19 mouse cellular contexts compared by ENCODE assay signal in genomic region chr10:117110271-117110670, GRCm38 (mm10). TPM values are rescaled to one million over a fixed set of nuclear protein-coding genes. Genes with fewer than 3 reads are reported as not detected.
DNase-seq lines count a peak whose midpoint lies in the region; ATAC-seq and TF ChIP-seq lines count a peak whose summit lies in the region.
"Had no signal": no experiment of that assay in that cellular context is flagged by ENCODE, and none has a peak within 500 bp of the region (broad histone marks: within the 10 kb centered on the region; RNA-seq: fewer than 3 reads in every experiment).

No protein-coding gene starts in this region.

- TF ChIP-seq CTCF in heart, postnatal 0 days (IDR thresholded peaks at IDR 0.05; ENCODE audit: low read depth), result no peak
- TF ChIP-seq CTCF in liver, embryonic 14.5 days (IDR thresholded peaks at IDR 0.05; ENCODE audit: low read depth), result no peak

- H3K4me3 ChIP-seq in heart, postnatal 0 days (ENCODE audit: low read depth, low read length), result no peak overlapping the region
- no peak overlapping the region for H3K4me3 ChIP-seq in liver, embryonic 14.5 days (ENCODE audit: insufficient read depth in 1 of 2, low read depth in 2 of 2, low read length in 2 of 2)
- H3K4me3 ChIP-seq: forebrain, embryonic 12.5 days; layer of hippocampus, adult 2 months; midbrain, embryonic 15.5 days had no signal

- H3K9me3 ChIP-seq in heart, postnatal 0 days (replicated peaks; ENCODE audit: control insufficient read depth, low read length), result no peaks in the 10 kb centered on the region
- no peaks in the 10 kb centered on the region for H3K9me3 ChIP-seq in liver, embryonic 14.5 days (ENCODE audit: control insufficient read depth, low read length)
- H3K9me3 ChIP-seq: forebrain, embryonic 12.5 days; midbrain, embryonic 15.5 days had no signal

- no peaks in the 10 kb centered on the region for H3K36me3 ChIP-seq in heart, postnatal 0 days (replicated peaks; ENCODE audit: control insufficient read depth, insufficient read depth, low read length)
- no peaks in the 10 kb centered on the region; the same call in 1 of the 2 replicates for H3K36me3 ChIP-seq in liver, embryonic 14.5 days (replicated peaks; ENCODE audit: control insufficient read depth, insufficient read depth, low read depth)
- H3K36me3 ChIP-seq: forebrain, embryonic 12.5 days; midbrain, embryonic 15.5 days had no signal

- H3K4me1 ChIP-seq in heart, postnatal 0 days (ENCODE audit: control insufficient read depth, insufficient read depth), result peaks cover 34% of the 10 kb centered on the region
- H3K4me1 ChIP-seq in liver, embryonic 14.5 days (replicated peaks; ENCODE audit: control insufficient read depth in 2 of 2, insufficient read depth in 2 of 2, low read length in 1 of 2), result peaks cover 79% of the 10 kb centered on the region in 2 experiments

- no peaks in the 10 kb centered on the region for H3K27me3 ChIP-seq in heart, postnatal 0 days (ENCODE audit: control insufficient read depth, insufficient read depth, low read length)
- no peaks in the 10 kb centered on the region for H3K27me3 ChIP-seq in liver, embryonic 14.5 days (ENCODE audit: control insufficient read depth, insufficient read depth, low read length)
- H3K27me3 ChIP-seq: forebrain, embryonic 12.5 days; midbrain, embryonic 15.5 days had no signal

- no peak for TF ChIP-seq EP300 in heart, postnatal 0 days (IDR thresholded peaks at IDR 0.05; ENCODE audit: low read depth)
- TF ChIP-seq EP300 in liver, embryonic 14.5 days (IDR thresholded peaks at IDR 0.05; ENCODE audit: low read depth), result no peak

- 61% methylated on average over 3 of the region's 3 CpGs for WGBS in heart, postnatal 0 days
- 29% methylated on average over 3 of the region's 3 CpGs for WGBS in liver, embryonic 14.5 days (ENCODE audit: insufficient replicate concordance)

- no peak overlapping the region for H3K4me2 ChIP-seq in heart, postnatal 0 days (ENCODE audit: low read depth, low read length)
- H3K4me2 ChIP-seq in liver, embryonic 14.5 days (ENCODE audit: low read depth), result no peak overlapping the region
- H3K4me2 ChIP-seq: forebrain, embryonic 12.5 days; hindbrain, embryonic 14.5 days; midbrain, embryonic 15.5 days had no signal

- no peak for DNase-seq in heart, postnatal 0 days (ENCODE audit: low spot score)
- no peak for DNase-seq in heart, adult 11 months
- peak; percentile 16 for DNase-seq in CD4-positive helper T cell, adult 2 months (ENCODE audit: low read depth, low spot score)
- no peak for DNase-seq in liver, embryonic 14.5 days (ENCODE audit: low read depth in 3 of 3, low spot score in 3 of 3)
- DNase-seq in thymus, postnatal 10 days (ENCODE audit: low spot score in 2 of 2), result peak; percentile 69 to 76
- no peak for DNase-seq in gastrocnemius, adult 8-10 months (ENCODE audit: low spot score in 2 of 2)
- DNase-seq in left cerebral cortex, adult 18-20 months (ENCODE audit: low spot score in 2 of 2), result no peak
- no peak for DNase-seq in embryo, embryonic 9.5 days (ENCODE audit: extremely low spot score)
- DNase-seq: B cell, adult 2 months; cerebellum, postnatal 10 days; embryo, embryonic 11 days; heart, postnatal 10 days; kidney, adult 11 months; right cerebral cortex, adult 18-20 months had no signal

- H3K9ac ChIP-seq in heart, postnatal 0 days (replicated peaks; ENCODE audit: low read depth, low read length), result no peak overlapping the region
- peak overlapping the region; percentile 27; the same call in 1 of the 2 replicates for H3K9ac ChIP-seq in liver, embryonic 14.5 days (replicated peaks)
- H3K9ac ChIP-seq: forebrain, embryonic 12.5 days; hindbrain, embryonic 14.5 days; midbrain, embryonic 15.5 days had no signal

- H3K27ac ChIP-seq in heart, postnatal 0 days (ENCODE audit: low read depth), result peak overlapping the region; percentile 26; the same call in 1 of the 2 replicates
- H3K27ac ChIP-seq in liver, embryonic 14.5 days, result peak overlapping the region; percentile 51
- H3K27ac ChIP-seq: forebrain, embryonic 12.5 days; hindbrain, embryonic 14.5 days; kidney, postnatal 0 days; layer of hippocampus, adult 2 months; midbrain, embryonic 15.5 days had no signal

- no peak for ATAC-seq in heart, postnatal 0 days (ENCODE audit: insufficient read depth, low read depth)
- ATAC-seq in liver, embryonic 14.5 days (ENCODE audit: insufficient read depth), result no peak
- ATAC-seq: midbrain, embryonic 15.5 days had no signal

RNA-seq across cellular contexts. Expression of gene Frs2, which starts 38.1 kb away (rescaled TPM):
- 13.2 and 14.1 TPM in 2 replicates for total RNA-seq in heart, postnatal 0 days (2014; rRNA removed; ENCODE audit: low replicate concordance)
- polyA plus RNA-seq in heart, postnatal 0 days (2015; fragmentation: Nextera tagmentation; extraction: Ambion mirVana), result 12.8 and 13.6 TPM in 2 replicates
- polyA plus RNA-seq in liver, embryonic 14.5 days (2012; rRNA removed), result 7.9 and 9.2 TPM in 2 replicates
- 8.8 and 11.2 TPM in 2 replicates for polyA plus RNA-seq in liver, embryonic 14.5 days (2014; fragmentation: Nextera tagmentation; extraction: Ambion mirVana)
- total RNA-seq in gastrocnemius, adult 8-10 months (2022), result 10 to 100 TPM in 1 of 4 experiments, 1 to 10 TPM in 3; 8.9 to 10.1 (median 9.4) TPM
- total RNA-seq in left cerebral cortex, adult 18-20 months (2021), result 10 to 100 TPM; 34.9 to 36.5 TPM

RNA-seq across cellular contexts. Expression of gene Cct2, which starts 46.7 kb away (rescaled TPM):
- total RNA-seq in heart, postnatal 0 days (2014; rRNA removed; ENCODE audit: low replicate concordance), result 154 and 209 TPM in 2 replicates
- 121 and 129 TPM in 2 replicates for polyA plus RNA-seq in heart, postnatal 0 days (2015; fragmentation: Nextera tagmentation; extraction: Ambion mirVana)
- 78.1 and 137 TPM in 2 replicates for polyA plus RNA-seq in liver, embryonic 14.5 days (2012; rRNA removed)
- polyA plus RNA-seq in liver, embryonic 14.5 days (2014; fragmentation: Nextera tagmentation; extraction: Ambion mirVana), result 170 and 181 TPM in 2 replicates
- total RNA-seq in gastrocnemius, adult 8-10 months (2022), result 100 to 1,000 TPM; 109 to 146 (median 117) TPM
- total RNA-seq in left cerebral cortex, adult 18-20 months (2021), result 100 to 1,000 TPM; 158 to 165 TPM

Comparison
In these comparisons a context has a peak if more than half of its experiments do, and no peak if none do; other contexts are left out.
1. DNase-seq: peak in CD4-positive helper T cell, adult 2 months (single experiment) and thymus, postnatal 10 days (2 of 2); none in heart, postnatal 0 days (single experiment), heart, adult 11 months (single experiment), liver, embryonic 14.5 days (0 of 3), gastrocnemius, adult 8-10 months (0 of 2), left cerebral cortex, adult 18-20 months (0 of 2) and embryo, embryonic 9.5 days (single experiment).